Mouse (Mus musculus) MEL (cell line): ENCODE results near the gene Stxbp5l. TPM values are rescaled to one million over a fixed set of nuclear protein-coding genes. Genes with fewer than 3 reads are reported as not detected.
"Not testable (repeated sequence)": the region's sequence is repeated elsewhere in the genome, so short reads cannot be mapped to it uniquely, and the experiment has no call there.

ENCODE experiments used
- DNase-seq: peaks from one replicate; pipeline ENCODE4 v3.0.0; 2011; ENCODE audit warnings: low read depth, low spot score
- H3K27ac ChIP-seq: 2 replicates; pipeline ENCODE4 v1.5.1; 2012; ENCODE audit warnings: low read depth, mild to moderate bottlenecking, control low read depth, low read length, moderate library complexity; ENCODE audit not compliant: control insufficient read depth
- H3K27me3 ChIP-seq, 2 experiments: fragments of 150-350 bp in 1 of 2; sonication (generic) in 1 of 2; 2 replicates each; pipeline ENCODE4 v1.6.1; 2012; ENCODE audit warnings: low read length in 2 of 2, mild to moderate bottlenecking in 2 of 2, improper control_type of control experiment in 1 of 2, moderate library complexity in 1 of 2; ENCODE audit not compliant: insufficient read depth in 2 of 2, control insufficient read depth in 1 of 2
- H3K36me3 ChIP-seq, 2 experiments: 2 replicates each; pipeline ENCODE4 v1.6.1; 2012 to 2014; ENCODE audit warnings: low read length in 2 of 2, improper control_type of control experiment in 1 of 2, inconsistent platforms in 1 of 2, mild to moderate bottlenecking in 1 of 2; ENCODE audit not compliant: insufficient read depth in 2 of 2, control insufficient read depth in 1 of 2
- H3K4me1 ChIP-seq, 2 experiments: fragments of 150-350 bp in 1 of 2; sonication (generic) in 1 of 2; 2 replicates each; pipeline ENCODE4 v1.6.1; 2012; ENCODE audit warnings: low read length in 2 of 2, improper control_type of control experiment in 1 of 2, mild to moderate bottlenecking in 1 of 2; ENCODE audit not compliant: insufficient read depth in 2 of 2, control insufficient read depth in 1 of 2
- H3K4me3 ChIP-seq, 2 experiments: fragments of 150-350 bp in 1 of 2; sonication (generic) in 1 of 2; 2 replicates each; pipeline ENCODE4 v1.5.1; 2012; ENCODE audit warnings: low read depth in 2 of 2, low read length in 2 of 2, mild to moderate bottlenecking in 2 of 2, moderate library complexity in 2 of 2, control low read depth in 1 of 2, improper control_type of control experiment in 1 of 2; ENCODE audit not compliant: control insufficient read depth in 1 of 2, insufficient read depth in 1 of 2
- H3K79me2 ChIP-seq: 2 replicates; pipeline ENCODE4 v1.6.1; 2012; ENCODE audit warnings: mild to moderate bottlenecking, low read length, moderate library complexity; ENCODE audit not compliant: control insufficient read depth, poor library complexity, insufficient read depth
- H3K9ac ChIP-seq: 2 replicates; pipeline ENCODE4 v1.6.1; 2012; ENCODE audit warnings: low read depth, mild to moderate bottlenecking, control low read depth, low read length, moderate library complexity; ENCODE audit not compliant: control insufficient read depth, poor library complexity, severe bottlenecking
- H3K9me3 ChIP-seq: fragments of 150-350 bp; sonication (generic); replicated peaks from 2 replicates; pipeline ENCODE4 v1.6.1; 2012; ENCODE audit warnings: mild to moderate bottlenecking, low read length, improper control_type of control experiment, moderate library complexity; ENCODE audit not compliant: insufficient read depth
- BHLHE40 ChIP-seq: IDR thresholded peaks from 2 replicates; pipeline ENCODE4 v1.6.1; 2012; ENCODE audit warnings: low read depth, mild to moderate bottlenecking, inconsistent platforms, low read length, improper control_type of control experiment, borderline replicate concordance
- CHD2 ChIP-seq: IDR thresholded peaks from 2 replicates; pipeline ENCODE4 v1.6.1; 2011; ENCODE audit warnings: low read length, improper control_type of control experiment
- CTCF ChIP-seq, 3 experiments: IDR thresholded peaks in 2 of 3; conservative IDR thresholded peaks in 1 of 3; 2 replicates each; pipeline ENCODE4 v1.5.1; 2011 to 2012; ENCODE audit warnings: low read length in 3 of 3, low read depth in 2 of 3, mild to moderate bottlenecking in 2 of 3, improper control_type of control experiment in 1 of 3, inconsistent platforms in 1 of 3, mixed read lengths in 1 of 3, moderate library complexity in 1 of 3; ENCODE audit not compliant: control insufficient read depth in 1 of 3, insufficient read depth in 1 of 3, poor library complexity in 1 of 3, severe bottlenecking in 1 of 3
- ELF1 ChIP-seq: IDR thresholded peaks from 2 replicates; pipeline ENCODE4 v1.6.1; 2014; ENCODE audit warnings: low read depth, mild to moderate bottlenecking, inconsistent platforms, low read length, improper control_type of control experiment, moderate library complexity
- GABPA ChIP-seq: IDR thresholded peaks from 2 replicates; pipeline ENCODE4 v1.6.1; 2012; ENCODE audit warnings: low read depth, mild to moderate bottlenecking, inconsistent platforms, low read length, improper control_type of control experiment, moderate library complexity
- MAFK ChIP-seq: IDR thresholded peaks from 2 replicates; pipeline ENCODE4 v1.6.1; 2011; ENCODE audit warnings: low read depth, mild to moderate bottlenecking, low read length, improper control_type of control experiment, borderline replicate concordance
- MXI1 ChIP-seq: IDR thresholded peaks from 2 replicates; pipeline ENCODE4 v1.6.1; 2011; ENCODE audit warnings: mild to moderate bottlenecking, low read depth, low read length, improper control_type of control experiment
- RAD21 ChIP-seq: IDR thresholded peaks from 2 replicates; pipeline ENCODE4 v1.6.1; 2011; ENCODE audit warnings: mild to moderate bottlenecking, low read depth, low read length, improper control_type of control experiment
- RCOR1 ChIP-seq: IDR thresholded peaks from 2 replicates; pipeline ENCODE4 v1.6.1; 2012; ENCODE audit warnings: low read depth, mild to moderate bottlenecking, inconsistent platforms, low read length, improper control_type of control experiment
- SIN3A ChIP-seq: IDR thresholded peaks from 2 replicates; pipeline ENCODE4 v1.6.1; 2012; ENCODE audit warnings: low read length, improper control_type of control experiment, inconsistent platforms
- SMC3 ChIP-seq: IDR thresholded peaks from 2 replicates; pipeline ENCODE4 v1.6.1; 2011; ENCODE audit warnings: low read depth, low read length, improper control_type of control experiment
- TBP ChIP-seq: IDR thresholded peaks from 2 replicates; pipeline ENCODE4 v1.8.0; 2011; ENCODE audit warnings: low read depth, low read length, improper control_type of control experiment
- ZC3H11A ChIP-seq: IDR thresholded peaks from 2 replicates; pipeline ENCODE4 v1.6.1; 2012; ENCODE audit warnings: low read depth, mild to moderate bottlenecking, inconsistent platforms, low read length, improper control_type of control experiment
- ZMIZ1 ChIP-seq: IDR thresholded peaks from 2 replicates; pipeline ENCODE4 v1.6.1; 2012; ENCODE audit warnings: low read depth, mild to moderate bottlenecking, inconsistent platforms, low read length, improper control_type of control experiment, moderate library complexity
- polyA plus RNA-seq, 2 experiments: library from polyadenylated mRNA; stranded (reverse) in 1 of 2; unstranded in 1 of 2; fragments of >175 nt in 1 of 2; fragments of >200 nt in 1 of 2; gene quantifications; 2 replicates each; pipeline versions ENCODE4 v1.2.1 to v1.2.4; 2012; ENCODE audit warnings: low replicate concordance in 2 of 2, low read depth in 1 of 2; ENCODE audit not compliant: insufficient read length in 2 of 2, insufficient read depth in 1 of 2, missing spikeins in 1 of 2
- total RNA-seq: library from RNA; depleted of rRNA; stranded (reverse); fragments of 300-350 nt; gene quantifications from 2 replicates; pipeline ENCODE4 v1.2.3, GENCODE M21; 2012

Gene Stxbp5l
- total and polyA plus RNA-seq, 3 experiments, result not detected

DNA sequence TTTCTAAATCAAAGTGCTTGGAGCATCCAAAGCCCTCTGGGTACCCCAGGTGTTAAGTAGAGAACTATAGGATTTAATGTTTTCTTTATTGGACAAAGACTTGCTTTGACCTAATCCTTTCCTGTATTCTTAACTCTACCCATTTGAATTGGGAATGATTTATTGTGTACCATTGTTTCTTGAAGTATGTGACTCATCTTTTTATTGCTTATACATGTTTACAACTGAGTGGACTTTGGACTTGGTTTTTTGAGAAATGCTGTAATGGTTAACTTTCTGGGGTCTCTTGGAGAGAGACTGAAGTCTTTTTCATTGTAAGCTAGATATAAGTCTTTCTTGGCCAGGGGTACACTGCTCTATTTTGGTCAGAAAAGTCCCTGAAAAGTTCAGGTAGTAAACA lies 190.6 kb downstream of the Stxbp5l start:
- TF ChIP-seq BHLHE40, result no peak
- TF ChIP-seq MAFK, result no peak
- TF ChIP-seq SMC3, result no peak
- no peak for TF ChIP-seq MXI1
- no peak for TF ChIP-seq RCOR1
- TF ChIP-seq ZMIZ1, result no peak
- TF ChIP-seq, all 39 proteins: peak for 0
- Histone ChIP-seq H3K9ac (no peak overlapping the region), H3K27ac (no peak overlapping the region), H3K79me2 (no peaks in the 10 kb centered on the region), H3K36me3 (no peaks in the 10 kb centered on the region), H3K4me3 (no peak overlapping the region), H3K4me1 (no peaks in the 10 kb centered on the region), H3K27me3 (no peaks in the 10 kb centered on the region; a peak in 2 of 4 replicates), H3K9me3 (no peaks in the 10 kb centered on the region)
- no peak for DNase-seq

GRCm38 (mm10) chr16:37125190-37125589 lies 259.6 kb downstream of the Stxbp5l start:
- H3K79me2 ChIP-seq, H3K27ac ChIP-seq: not testable (repeated sequence)

GRCm38 (mm10) chr16:37109285-37109684 lies 275.5 kb downstream of the Stxbp5l start:
- Histone ChIP-seq H3K79me2 (no peaks in the 10 kb centered on the region), H3K27ac (no peak overlapping the region), H3K4me3 (no peak overlapping the region), H3K36me3 (no peaks in the 10 kb centered on the region), H3K4me1 (no peaks in the 10 kb centered on the region), H3K9me3 (no peaks in the 10 kb centered on the region), H3K27me3 (peaks cover 0 to 7% of the 10 kb centered on the region in 2 experiments), H3K9ac (no peak overlapping the region)
- peak; percentile 43 for DNase-seq
- TF ChIP-seq ELF1 (peak; percentile 31; the same call in 1 of the 2 replicates), CHD2 (no peak), RAD21 (peak; percentile 78), GABPA (no peak), ZC3H11A (peak; percentile 57), SIN3A (no peak), TBP (no peak), SMC3 (peak; percentile 63), CTCF (IDR thresholded peaks at IDR 0.05 in 2 of 3, conservative IDR thresholded peaks at IDR 0.05 in 1 of 3; ENCODE audit: control insufficient read depth in 1 of 3, insufficient read depth in 1 of 3, low read depth in 2 of 3, low read length in 3 of 3, poor library complexity in 1 of 3, severe bottlenecking in 1 of 3) (peak; percentile 33 to 67 (median 46); a peak in 5 of 6 replicates)

More at GRCm38 (mm10) chr16:37125190-37125589, 259.6 kb downstream of the Stxbp5l start:
- not testable (repeated sequence) for H3K9ac ChIP-seq, H3K36me3 ChIP-seq, H3K4me3 ChIP-seq, H3K4me1 ChIP-seq, DNase-seq, H3K9me3 ChIP-seq, H3K27me3 ChIP-seq
